Mouse (Mus musculus): Measurements from ENCODE around the gene Zic1. TPM values are rescaled to one million over a fixed set of nuclear protein-coding genes. Genes with fewer than 3 reads are reported as not detected.

Gene Zic1
- polyA plus RNA-seq, 1 experiment from 2014 or later, result not detected

- 0 out of 4 replicates have a peak overlapping the region, but pooled peaks of 1 of the 2 experiments have one; percentile 3 for H3K4me3 ChIP-seq (ENCODE audit: control insufficient read depth in 1 of 2, insufficient read depth in 1 of 2, low read depth in 1 of 2, low read length in 2 of 2)
- no peaks in the 10 kb centered on the region; a peak in 1 of 4 replicates for H3K4me1 ChIP-seq (ENCODE audit: control insufficient read depth in 2 of 2, insufficient read depth in 2 of 2, low read length in 2 of 2)
- ATAC-seq (ENCODE audit: insufficient number of reproducible peaks, insufficient read depth, low FRiP score, low read depth), result no peak
- H3K27ac ChIP-seq (replicated peaks in 1 of 2; ENCODE audit: control insufficient read depth in 1 of 2, insufficient read depth in 1 of 2, low read depth in 2 of 2, low read length in 2 of 2), result no peak overlapping the region
- no peaks in the 10 kb centered on the region for H3K9me3 ChIP-seq (ENCODE audit: control insufficient read depth, low read length)
- H3K36me3 ChIP-seq (ENCODE audit: control insufficient read depth, insufficient read depth, low read length), result no peaks in the 10 kb centered on the region
- 0 out of 2 replicates have a peak overlapping the region, but pooled peaks have one; percentile 13 for H3K4me2 ChIP-seq (ENCODE audit: low read length)
- H3K27me3 ChIP-seq (ENCODE audit: control insufficient read depth, insufficient read depth, low read length), result peaks cover 94% of the 10 kb centered on the region
- 1% methylated on average over 48 of the region's 48 CpGs for WGBS
- H3K9ac ChIP-seq (ENCODE audit: low read length), result no peak overlapping the region
These were observed 13.0 kb upstream of the Zic1 start for GRCm38 (mm10) chr9:91378411-91379299.

DNA sequence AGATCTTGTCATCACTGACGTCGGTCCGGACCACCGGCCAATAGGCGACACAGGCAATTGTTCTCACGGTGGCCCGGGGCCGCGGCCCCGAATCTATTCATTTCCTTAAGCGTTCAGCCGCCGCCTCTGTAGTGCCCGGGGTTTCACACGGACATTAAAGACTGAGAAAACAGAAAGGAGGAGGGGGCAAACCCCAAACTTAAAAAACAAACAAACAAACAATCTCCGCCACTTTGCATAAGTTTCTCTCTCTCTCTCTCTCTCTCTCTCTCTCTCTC is 12.2 kb upstream of the Zic1 start:
- Histone ChIP-seq H3K9ac (ENCODE audit: low read length) (no peak overlapping the region), H3K36me3 (ENCODE audit: control insufficient read depth, insufficient read depth, low read length) (no peaks in the 10 kb centered on the region), H3K9me3 (ENCODE audit: control insufficient read depth, low read length) (no peaks in the 10 kb centered on the region), H3K4me1 (ENCODE audit: control insufficient read depth in 2 of 2, insufficient read depth in 2 of 2, low read length in 2 of 2) (no peaks in the 10 kb centered on the region; a peak in 1 of 4 replicates), H3K27ac (replicated peaks in 1 of 2; ENCODE audit: control insufficient read depth in 1 of 2, insufficient read depth in 1 of 2, low read depth in 2 of 2, low read length in 2 of 2) (no peak overlapping the region), H3K27me3 (ENCODE audit: control insufficient read depth, insufficient read depth, low read length) (peaks cover 94% of the 10 kb centered on the region), H3K4me3 (ENCODE audit: control insufficient read depth in 1 of 2, insufficient read depth in 1 of 2, low read depth in 1 of 2, low read length in 2 of 2) (no peak overlapping the region), H3K4me2 (ENCODE audit: low read length) (no peak overlapping the region)
- ATAC-seq (ENCODE audit: insufficient number of reproducible peaks, insufficient read depth, low FRiP score, low read depth), result no peak
- under 1% methylated on average over 16 of the region's 16 CpGs for WGBS

DNA sequence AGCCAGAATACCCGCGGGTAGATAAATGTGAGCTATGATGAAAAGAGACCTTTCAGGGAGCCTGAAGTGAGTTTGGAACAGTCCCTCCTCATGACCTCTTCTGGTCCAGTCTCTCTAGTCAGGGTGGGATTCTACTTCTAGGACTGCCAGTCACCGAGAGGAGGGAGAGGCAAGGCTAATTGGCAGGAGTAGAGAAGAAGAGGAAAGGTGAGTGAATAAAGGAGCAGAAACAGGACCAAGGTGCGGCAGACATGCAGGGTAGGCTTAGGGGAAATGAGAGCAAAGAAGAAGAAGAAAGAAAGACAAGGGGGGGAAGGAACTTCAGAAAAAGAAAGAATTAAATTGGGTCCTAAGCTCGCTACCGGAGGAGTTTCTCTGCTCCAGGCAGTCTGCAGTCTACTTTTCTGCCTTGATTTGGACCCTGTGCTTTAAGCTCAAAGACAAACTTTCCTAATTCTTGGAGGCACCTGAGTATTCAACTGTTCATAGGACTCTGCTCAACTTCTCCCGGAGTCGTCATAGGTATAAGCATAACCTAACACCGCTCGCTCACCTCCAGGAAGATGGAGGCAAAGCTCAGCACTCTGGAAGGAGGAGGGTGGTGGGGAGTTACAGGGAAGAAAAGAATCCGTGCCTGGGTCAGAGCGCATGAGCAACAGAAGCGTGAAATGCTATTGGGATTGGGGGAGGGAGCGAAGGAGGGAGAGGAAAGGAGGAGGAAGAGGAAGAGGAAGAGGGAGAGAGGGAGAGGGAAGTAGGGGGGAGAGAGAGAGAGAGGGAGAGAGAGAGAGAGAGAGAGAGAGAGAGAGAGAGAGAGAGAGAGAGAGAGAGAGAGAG is 11.6 kb upstream of the Zic1 start:
- Histone ChIP-seq H3K4me3 (ENCODE audit: control insufficient read depth in 1 of 2, insufficient read depth in 1 of 2, low read depth in 1 of 2, low read length in 2 of 2) (no peak overlapping the region), H3K27me3 (ENCODE audit: control insufficient read depth, insufficient read depth, low read length) (peaks cover 94% of the 10 kb centered on the region), H3K36me3 (ENCODE audit: control insufficient read depth, insufficient read depth, low read length) (no peaks in the 10 kb centered on the region), H3K27ac (replicated peaks in 1 of 2; ENCODE audit: control insufficient read depth in 1 of 2, insufficient read depth in 1 of 2, low read depth in 2 of 2, low read length in 2 of 2) (no peak overlapping the region), H3K4me2 (ENCODE audit: low read length) (no peak overlapping the region), H3K4me1 (ENCODE audit: control insufficient read depth in 2 of 2, insufficient read depth in 2 of 2, low read length in 2 of 2) (no peaks in the 10 kb centered on the region; a peak in 1 of 4 replicates), H3K9me3 (ENCODE audit: control insufficient read depth, low read length) (no peaks in the 10 kb centered on the region), H3K9ac (ENCODE audit: low read length) (no peak overlapping the region)
- WGBS, result 0% methylated on average over 14 of the region's 14 CpGs
- no peak for ATAC-seq (ENCODE audit: insufficient number of reproducible peaks, insufficient read depth, low FRiP score, low read depth)

GRCm38 (mm10) chr9:91374665-91375064 is 9.1 kb upstream of the Zic1 start:
- no peak overlapping the region for H3K4me3 ChIP-seq (ENCODE audit: control insufficient read depth in 1 of 2, insufficient read depth in 1 of 2, low read depth in 1 of 2, low read length in 2 of 2)
- H3K9ac ChIP-seq (ENCODE audit: low read length), result no peak overlapping the region
- 15% methylated on average over 4 of the region's 4 CpGs for WGBS
- ATAC-seq (ENCODE audit: insufficient number of reproducible peaks, insufficient read depth, low FRiP score, low read depth), result no peak
- no peaks in the 10 kb centered on the region for H3K9me3 ChIP-seq (ENCODE audit: control insufficient read depth, low read length)
- no peak overlapping the region for H3K4me2 ChIP-seq (ENCODE audit: low read length)
- no peak overlapping the region for H3K27ac ChIP-seq (replicated peaks in 1 of 2; ENCODE audit: control insufficient read depth in 1 of 2, insufficient read depth in 1 of 2, low read depth in 2 of 2, low read length in 2 of 2)
- H3K27me3 ChIP-seq (ENCODE audit: control insufficient read depth, insufficient read depth, low read length), result peaks cover 97% of the 10 kb centered on the region
- no peaks in the 10 kb centered on the region; a peak in 1 of 4 replicates for H3K4me1 ChIP-seq (ENCODE audit: control insufficient read depth in 2 of 2, insufficient read depth in 2 of 2, low read length in 2 of 2)
- H3K36me3 ChIP-seq (ENCODE audit: control insufficient read depth, insufficient read depth, low read length), result no peaks in the 10 kb centered on the region

GRCm38 (mm10) chr9:91373811-91374575 is 8.4 kb upstream of the Zic1 start:
- Histone ChIP-seq H3K27ac (replicated peaks in 1 of 2; ENCODE audit: control insufficient read depth in 1 of 2, insufficient read depth in 1 of 2, low read depth in 2 of 2, low read length in 2 of 2) (no peak overlapping the region), H3K9me3 (ENCODE audit: control insufficient read depth, low read length) (no peaks in the 10 kb centered on the region), H3K4me3 (ENCODE audit: control insufficient read depth in 1 of 2, insufficient read depth in 1 of 2, low read depth in 1 of 2, low read length in 2 of 2) (no peak overlapping the region), H3K4me2 (ENCODE audit: low read length) (no peak overlapping the region), H3K36me3 (ENCODE audit: control insufficient read depth, insufficient read depth, low read length) (no peaks in the 10 kb centered on the region), H3K4me1 (ENCODE audit: control insufficient read depth in 2 of 2, insufficient read depth in 2 of 2, low read length in 2 of 2) (no peaks in the 10 kb centered on the region; a peak in 1 of 4 replicates), H3K9ac (ENCODE audit: low read length) (no peak overlapping the region), H3K27me3 (ENCODE audit: control insufficient read depth, insufficient read depth, low read length) (peaks cover 97% of the 10 kb centered on the region)
- 26% methylated on average over 3 of the region's 3 CpGs for WGBS
- ATAC-seq (ENCODE audit: insufficient number of reproducible peaks, insufficient read depth, low FRiP score, low read depth), result no peak

- Histone ChIP-seq H3K9me3 (ENCODE audit: control insufficient read depth, low read length) (no peaks in the 10 kb centered on the region), H3K4me3 (ENCODE audit: control insufficient read depth in 1 of 2, insufficient read depth in 1 of 2, low read depth in 1 of 2, low read length in 2 of 2) (no peak overlapping the region), H3K27me3 (ENCODE audit: control insufficient read depth, insufficient read depth, low read length) (peaks cover 99% of the 10 kb centered on the region), H3K9ac (ENCODE audit: low read length) (no peak overlapping the region), H3K27ac (replicated peaks in 1 of 2; ENCODE audit: control insufficient read depth in 1 of 2, insufficient read depth in 1 of 2, low read depth in 2 of 2, low read length in 2 of 2) (no peak overlapping the region), H3K4me1 (ENCODE audit: control insufficient read depth in 2 of 2, insufficient read depth in 2 of 2, low read length in 2 of 2) (no peaks in the 10 kb centered on the region), H3K36me3 (ENCODE audit: control insufficient read depth, insufficient read depth, low read length) (no peaks in the 10 kb centered on the region), H3K4me2 (ENCODE audit: low read length) (no peak overlapping the region)
- 15% methylated on average over 4 of the region's 4 CpGs for WGBS
- ATAC-seq (ENCODE audit: insufficient number of reproducible peaks, insufficient read depth, low FRiP score, low read depth), result no peak
These were observed 6.0 kb upstream of the Zic1 start for GRCm38 (mm10) chr9:91371608-91372007.

DNA sequence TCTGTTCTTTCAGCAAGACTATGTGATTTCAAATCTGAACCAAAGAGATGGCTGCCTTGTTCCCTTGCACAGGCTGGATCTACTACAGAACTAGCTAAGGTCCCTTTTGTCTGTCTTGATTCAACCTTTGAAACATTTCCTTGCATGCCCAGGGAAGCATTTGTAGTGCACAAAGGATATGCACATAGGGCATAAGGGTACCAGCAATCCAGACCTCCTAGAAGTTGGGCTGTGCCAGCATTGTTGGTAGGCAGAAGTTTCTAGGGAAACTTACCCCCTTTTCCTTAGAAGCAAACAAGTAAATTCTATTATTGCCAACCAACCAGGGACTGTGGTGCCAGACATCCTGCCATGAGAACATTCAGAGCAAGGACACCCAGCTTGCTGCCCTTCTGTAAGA is 5.4 kb upstream of the Zic1 start:
- Histone ChIP-seq H3K27ac (replicated peaks in 1 of 2; ENCODE audit: control insufficient read depth in 1 of 2, insufficient read depth in 1 of 2, low read depth in 2 of 2, low read length in 2 of 2) (no peak overlapping the region), H3K9ac (ENCODE audit: low read length) (no peak overlapping the region), H3K9me3 (ENCODE audit: control insufficient read depth, low read length) (no peaks in the 10 kb centered on the region), H3K4me3 (ENCODE audit: control insufficient read depth in 1 of 2, insufficient read depth in 1 of 2, low read depth in 1 of 2, low read length in 2 of 2) (no peak overlapping the region), H3K36me3 (ENCODE audit: control insufficient read depth, insufficient read depth, low read length) (no peaks in the 10 kb centered on the region), H3K4me2 (ENCODE audit: low read length) (no peak overlapping the region), H3K27me3 (ENCODE audit: control insufficient read depth, insufficient read depth, low read length) (peaks cover 95% of the 10 kb centered on the region), H3K4me1 (ENCODE audit: control insufficient read depth in 2 of 2, insufficient read depth in 2 of 2, low read length in 2 of 2) (no peaks in the 10 kb centered on the region)
- no peak for ATAC-seq (ENCODE audit: insufficient number of reproducible peaks, insufficient read depth, low FRiP score, low read depth)

All from heart, embryonic 14.5 days (tissue).